Mouse (Mus musculus): ENCODE results near the gene Tm9sf1. TPM values are rescaled to one million over a fixed set of nuclear protein-coding genes. Genes with fewer than 3 reads are reported as not detected.

Gene Tm9sf1
- total and polyA plus RNA-seq, 2 experiments from 2014 or later: 62.8 to 67.4 TPM

DNA sequence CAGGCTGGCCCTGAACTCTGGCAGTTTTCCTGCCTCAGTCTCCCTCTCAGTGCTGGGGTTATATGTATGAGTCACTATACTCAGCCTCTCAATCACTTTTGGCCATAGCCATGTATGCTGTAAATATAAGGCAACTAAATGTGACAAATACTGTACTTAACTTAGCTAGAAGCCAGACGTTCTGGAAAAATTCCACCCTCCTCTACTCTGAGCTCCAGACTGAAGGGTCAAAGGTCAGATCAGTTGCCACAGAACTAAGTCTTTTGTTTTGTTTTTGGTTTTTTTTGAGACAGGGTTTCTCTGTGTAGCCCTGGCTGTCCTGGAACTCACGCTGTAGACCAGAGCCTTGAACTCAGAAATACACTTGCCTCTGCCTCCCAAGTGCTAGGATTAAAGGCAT lies 27.7 kb downstream of the Tm9sf1 start:
- TF ChIP-seq EP300 (IDR thresholded peaks at IDR 0.05; ENCODE audit: low read depth) (no peak), CTCF (IDR thresholded peaks at IDR 0.05; ENCODE audit: low read depth) (no peak)
- DNase-seq (ENCODE audit: low spot score) (no peak), ATAC-seq (ENCODE audit: insufficient read depth, low read depth) (no peak)
- no peak overlapping the region for H3K9ac ChIP-seq (replicated peaks; ENCODE audit: low read depth, low read length)
- no peak overlapping the region for H3K4me2 ChIP-seq (ENCODE audit: low read depth, low read length)
- no peak overlapping the region for H3K4me3 ChIP-seq (ENCODE audit: low read depth, low read length)
- no peak overlapping the region for H3K27ac ChIP-seq (ENCODE audit: low read depth)
- WGBS: 49% methylated on average over 2 of the region's 2 CpGs
- no peaks in the 10 kb centered on the region for H3K9me3 ChIP-seq (replicated peaks; ENCODE audit: control insufficient read depth, low read length)
- H3K27me3 ChIP-seq (ENCODE audit: control insufficient read depth, insufficient read depth, low read length): no peaks in the 10 kb centered on the region
- H3K36me3 ChIP-seq (replicated peaks; ENCODE audit: control insufficient read depth, insufficient read depth, low read length): peaks cover 1% of the 10 kb centered on the region; the same call in 1 of the 2 replicates
- no peaks in the 10 kb centered on the region; the same call in 1 of the 2 replicates for H3K4me1 ChIP-seq (ENCODE audit: control insufficient read depth, insufficient read depth)

DNA sequence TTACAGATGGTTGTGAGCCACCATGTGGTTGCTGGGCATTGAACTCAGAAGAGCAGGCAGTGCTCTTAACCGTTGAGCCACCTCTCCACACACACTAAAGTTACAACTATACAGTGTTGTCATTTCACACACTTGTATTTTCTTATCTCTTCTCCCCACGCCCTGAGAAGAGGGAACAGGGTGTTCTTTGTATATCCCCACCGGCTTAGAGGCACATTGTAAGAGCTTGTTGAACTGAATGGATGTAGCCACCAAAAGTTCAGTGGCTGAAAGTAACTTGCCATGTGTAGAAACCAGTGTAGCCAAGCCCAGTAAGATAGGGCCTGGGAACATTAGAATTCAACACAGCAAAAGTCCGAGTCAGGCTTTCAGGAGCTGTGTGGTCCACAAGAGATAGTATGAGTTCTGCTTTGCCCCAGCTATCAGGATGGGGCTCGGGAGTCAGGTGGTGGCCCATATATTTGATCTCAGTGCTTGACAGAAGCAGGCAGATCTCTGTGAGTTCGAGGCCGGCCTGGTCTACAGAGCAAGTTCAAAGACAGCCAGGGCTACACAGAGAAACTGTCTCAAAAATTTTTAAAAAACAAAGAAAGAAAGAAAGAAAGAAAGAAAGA lies 28.9 kb downstream of the Tm9sf1 start:
- no peak overlapping the region for H3K4me3 ChIP-seq (ENCODE audit: low read depth, low read length)
- H3K36me3 ChIP-seq (replicated peaks; ENCODE audit: control insufficient read depth, insufficient read depth, low read length): peaks cover 12% of the 10 kb centered on the region
- ATAC-seq (ENCODE audit: insufficient read depth, low read depth) (no peak), DNase-seq (ENCODE audit: low spot score) (no peak)
- no peak overlapping the region for H3K9ac ChIP-seq (replicated peaks; ENCODE audit: low read depth, low read length)
- no peak overlapping the region for H3K27ac ChIP-seq (ENCODE audit: low read depth)
- no peak overlapping the region for H3K4me2 ChIP-seq (ENCODE audit: low read depth, low read length)
- no peaks in the 10 kb centered on the region; the same call in 1 of the 2 replicates for H3K4me1 ChIP-seq (ENCODE audit: control insufficient read depth, insufficient read depth)
- no peak for TF ChIP-seq CTCF (IDR thresholded peaks at IDR 0.05; ENCODE audit: low read depth)
- no peak for TF ChIP-seq EP300 (IDR thresholded peaks at IDR 0.05; ENCODE audit: low read depth)
- WGBS: 62% methylated on average over 7 of the region's 7 CpGs
- H3K27me3 ChIP-seq (ENCODE audit: control insufficient read depth, insufficient read depth, low read length): no peaks in the 10 kb centered on the region
- no peaks in the 10 kb centered on the region for H3K9me3 ChIP-seq (replicated peaks; ENCODE audit: control insufficient read depth, low read length)

GRCm38 (mm10) chr14:55613346-55613745 lies 30.3 kb downstream of the Tm9sf1 start:
- H3K9me3 ChIP-seq (replicated peaks; ENCODE audit: control insufficient read depth, low read length): no peaks in the 10 kb centered on the region
- H3K27me3 ChIP-seq (ENCODE audit: control insufficient read depth, insufficient read depth, low read length): no peaks in the 10 kb centered on the region
- H3K9ac ChIP-seq (replicated peaks; ENCODE audit: low read depth, low read length): no peak overlapping the region
- H3K4me2 ChIP-seq (ENCODE audit: low read depth, low read length): no peak overlapping the region
- TF ChIP-seq EP300 (IDR thresholded peaks at IDR 0.05; ENCODE audit: low read depth) (no peak), CTCF (IDR thresholded peaks at IDR 0.05; ENCODE audit: low read depth) (no peak)
- no peak overlapping the region for H3K4me3 ChIP-seq (ENCODE audit: low read depth, low read length)
- H3K4me1 ChIP-seq (ENCODE audit: control insufficient read depth, insufficient read depth): no peaks in the 10 kb centered on the region
- WGBS: 21% methylated on average over 6 of the region's 6 CpGs
- no peak for DNase-seq (ENCODE audit: low spot score)
- H3K36me3 ChIP-seq (replicated peaks; ENCODE audit: control insufficient read depth, insufficient read depth, low read length): peaks cover 25% of the 10 kb centered on the region
- no peak overlapping the region for H3K27ac ChIP-seq (ENCODE audit: low read depth)
- no peak for ATAC-seq (ENCODE audit: insufficient read depth, low read depth)

- Histone ChIP-seq H3K4me3 (ENCODE audit: low read depth, low read length) (no peak overlapping the region), H3K9me3 (replicated peaks; ENCODE audit: control insufficient read depth, low read length) (no peaks in the 10 kb centered on the region), H3K4me2 (ENCODE audit: low read depth, low read length) (no peak overlapping the region), H3K36me3 (replicated peaks; ENCODE audit: control insufficient read depth, insufficient read depth, low read length) (peaks cover 55% of the 10 kb centered on the region), H3K4me1 (ENCODE audit: control insufficient read depth, insufficient read depth) (peaks cover 3% of the 10 kb centered on the region; the same call in 1 of the 2 replicates), H3K27ac (ENCODE audit: low read depth) (no peak overlapping the region), H3K27me3 (ENCODE audit: control insufficient read depth, insufficient read depth, low read length) (no peaks in the 10 kb centered on the region), H3K9ac (replicated peaks; ENCODE audit: low read depth, low read length) (no peak overlapping the region)
- DNase-seq (ENCODE audit: low spot score) (no peak), ATAC-seq (ENCODE audit: insufficient read depth, low read depth) (no peak)
- WGBS: 92% methylated on average over 6 of the region's 6 CpGs
- no peak for TF ChIP-seq EP300 (IDR thresholded peaks at IDR 0.05; ENCODE audit: low read depth)
- no peak for TF ChIP-seq CTCF (IDR thresholded peaks at IDR 0.05; ENCODE audit: low read depth)
Measured at GRCm38 (mm10) chr14:55608339-55608738, 35.3 kb downstream of the Tm9sf1 start.

- Histone ChIP-seq H3K9ac (replicated peaks; ENCODE audit: low read depth, low read length) (no peak overlapping the region), H3K9me3 (replicated peaks; ENCODE audit: control insufficient read depth, low read length) (no peaks in the 10 kb centered on the region), H3K36me3 (replicated peaks; ENCODE audit: control insufficient read depth, insufficient read depth, low read length) (peaks cover 78% of the 10 kb centered on the region), H3K4me3 (ENCODE audit: low read depth, low read length) (no peak overlapping the region), H3K4me1 (ENCODE audit: control insufficient read depth, insufficient read depth) (peaks cover 3% of the 10 kb centered on the region; the same call in 1 of the 2 replicates), H3K4me2 (ENCODE audit: low read depth, low read length) (peak overlapping the region; percentile 20; the same call in 1 of the 2 replicates), H3K27ac (ENCODE audit: low read depth) (no peak overlapping the region), H3K27me3 (ENCODE audit: control insufficient read depth, insufficient read depth, low read length) (no peaks in the 10 kb centered on the region)
- TF ChIP-seq CTCF (IDR thresholded peaks at IDR 0.05; ENCODE audit: low read depth) (no peak), EP300 (IDR thresholded peaks at IDR 0.05; ENCODE audit: low read depth) (no peak)
- DNase-seq (ENCODE audit: low spot score) (no peak), ATAC-seq (ENCODE audit: insufficient read depth, low read depth) (no peak)
- 79% methylated on average over 16 of the region's 16 CpGs for WGBS
Measured at GRCm38 (mm10) chr14:55605743-55606459, 37.7 kb downstream of the Tm9sf1 start.

Data from heart, postnatal 0 days (tissue).